Mouse (Mus musculus) hindbrain, embryonic 16.5 days (tissue): ENCODE results near the gene Naif1. TPM values are rescaled to one million over a fixed set of nuclear protein-coding genes. Genes with fewer than 3 reads are reported as not detected.

Experiments
- ATAC-seq: fragments of 200-750 bp; cut with Nextera tagmentation; 2 replicates; pipeline ENCODE4 v1.8.0; 2017; ENCODE audit warnings: moderate TSS enrichment, moderate library complexity
- H3K27ac ChIP-seq: fragments of 300-500 bp; sonication (generic); 2 replicates; pipeline ENCODE4 v1.5.1; 2014; ENCODE audit warnings: low read depth, mild to moderate bottlenecking, control low read depth, low read length, moderate library complexity
- H3K27me3 ChIP-seq: fragments of 300-500 bp; sonication (generic); replicated peaks from 2 replicates; pipeline ENCODE4 v1.6.1; 2014; ENCODE audit warnings: low read length; ENCODE audit not compliant: control insufficient read depth, insufficient read depth
- H3K36me3 ChIP-seq: fragments of 300-500 bp; sonication (generic); 2 replicates; pipeline ENCODE4 v1.6.1; 2014; ENCODE audit warnings: mild to moderate bottlenecking, low read length, moderate library complexity, mixed read lengths; ENCODE audit not compliant: control insufficient read depth, insufficient read depth
- H3K4me1 ChIP-seq: fragments of 300-500 bp; sonication (generic); 2 replicates; pipeline ENCODE4 v1.6.1; 2014; ENCODE audit warnings: low read depth, low read length; ENCODE audit not compliant: control insufficient read depth, insufficient read depth
- H3K4me2 ChIP-seq: fragments of 300-500 bp; sonication (generic); 2 replicates; pipeline ENCODE4 v1.6.1; 2014; ENCODE audit warnings: mild to moderate bottlenecking, low read length, control low read depth, moderate library complexity
- H3K4me3 ChIP-seq: fragments of 300-500 bp; sonication (generic); 2 replicates; pipeline ENCODE4 v1.5.1; 2014; ENCODE audit warnings: mild to moderate bottlenecking, low read length, control low read depth, moderate library complexity
- H3K9ac ChIP-seq: fragments of 300-500 bp; sonication (generic); 2 replicates; pipeline ENCODE4 v1.6.1; 2014; ENCODE audit warnings: low read depth, mild to moderate bottlenecking, control low read depth, low read length, moderate library complexity
- H3K9me3 ChIP-seq: fragments of 300-500 bp; sonication (generic); 2 replicates; pipeline ENCODE4 v1.6.1; 2014; ENCODE audit warnings: mild to moderate bottlenecking, low read length, moderate library complexity; ENCODE audit not compliant: control insufficient read depth
- WGBS: fragments of 180-500 bp; shearing (Covaris S2); extraction: QIAGEN DNeasy Blood & Tissue Kit; methylation state at CpG from one replicate; pipeline ENCODE4 v1.1.7; 2014; 5-methylcytosine and 5-hydroxymethylcytosine counted together
- polyA plus RNA-seq: library from polyadenylated mRNA; unstranded; fragments of >200 nt; fragmentation: Nextera tagmentation; extraction: Ambion mirVana; gene quantifications from 2 replicates; pipeline ENCODE4 v1.2.1, GENCODE M21; 2015

The Naif1 gene
- polyA plus RNA-seq, 1 experiment from 2014 or later = 5.1 TPM

DNA sequence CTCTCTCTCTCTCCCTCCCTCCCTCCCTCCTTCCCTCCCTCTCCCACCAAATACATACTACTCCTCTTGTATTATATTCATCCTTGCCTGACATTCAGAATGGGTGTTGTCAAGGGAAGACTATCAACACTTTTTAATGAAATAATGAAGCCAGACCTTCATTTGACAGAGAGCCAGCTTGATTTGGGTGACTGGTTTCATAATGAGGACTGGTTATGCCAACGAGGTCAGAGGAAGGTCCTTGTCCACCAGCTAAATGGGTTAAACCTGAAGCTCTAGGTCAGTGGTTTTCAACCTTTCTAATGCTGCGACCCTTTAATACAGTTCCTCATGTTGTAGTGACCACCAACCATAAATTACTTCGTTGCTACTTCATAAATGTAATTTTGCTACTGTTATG is 11.5 kb upstream of the Naif1 start:
- H3K4me2 ChIP-seq = no peak overlapping the region
- 77% methylated on average over 3 of the region's 3 CpGs for WGBS
- H3K27me3 ChIP-seq = no peaks in the 10 kb centered on the region
- H3K9me3 ChIP-seq = no peaks in the 10 kb centered on the region
- no peak overlapping the region for H3K4me3 ChIP-seq
- H3K9ac ChIP-seq = no peak overlapping the region
- no peak overlapping the region for H3K27ac ChIP-seq
- peaks cover 12% of the 10 kb centered on the region for H3K4me1 ChIP-seq
- no peak for ATAC-seq
- H3K36me3 ChIP-seq = no peaks in the 10 kb centered on the region

- no peaks in the 10 kb centered on the region for H3K36me3 ChIP-seq
- no peaks in the 10 kb centered on the region for H3K9me3 ChIP-seq
- 27% methylated on average over 6 of the region's 6 CpGs for WGBS
- H3K27ac ChIP-seq = no peak overlapping the region; the same call in 1 of the 2 replicates
- no peak overlapping the region for H3K9ac ChIP-seq
- peaks cover 12% of the 10 kb centered on the region for H3K4me1 ChIP-seq
- H3K4me2 ChIP-seq = no peak overlapping the region
- H3K4me3 ChIP-seq = no peak overlapping the region
- ATAC-seq = no peak
- H3K27me3 ChIP-seq = no peaks in the 10 kb centered on the region
These were observed 11.1 kb upstream of the Naif1 start for GRCm38 (mm10) chr2:32439177-32439576.

GRCm38 (mm10) chr2:32440164-32440563 is 10.1 kb upstream of the Naif1 start:
- Histone ChIP-seq H3K36me3 (no peaks in the 10 kb centered on the region), H3K27me3 (no peaks in the 10 kb centered on the region), H3K4me2 (no peak overlapping the region), H3K4me1 (peaks cover 12% of the 10 kb centered on the region), H3K27ac (peak overlapping the region; percentile 19; the same call in 1 of the 2 replicates), H3K9me3 (no peaks in the 10 kb centered on the region), H3K9ac (no peak overlapping the region), H3K4me3 (no peak overlapping the region)
- ATAC-seq = no peak
- 41% methylated on average over 2 of the region's 2 CpGs for WGBS

DNA sequence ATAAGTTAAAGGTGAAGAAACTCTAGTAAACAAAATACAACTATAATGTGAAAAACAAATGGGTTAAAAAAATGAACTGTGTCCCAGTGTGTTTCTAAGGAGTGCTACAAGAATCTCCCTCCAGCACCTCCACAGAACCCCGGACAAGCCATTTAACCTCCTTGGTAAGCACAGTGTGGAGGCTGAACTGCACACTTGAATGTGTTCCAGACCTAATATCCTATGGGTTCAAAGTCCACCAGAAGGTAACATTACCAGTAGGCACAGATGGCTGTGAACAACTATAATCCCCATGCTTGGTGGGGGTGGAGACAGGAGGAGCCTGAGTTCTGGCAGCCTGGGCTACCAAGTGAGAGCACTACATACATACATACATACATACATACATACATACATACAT is 9.6 kb upstream of the Naif1 start:
- Histone ChIP-seq H3K4me1 (peaks cover 12% of the 10 kb centered on the region), H3K9me3 (no peaks in the 10 kb centered on the region), H3K36me3 (no peaks in the 10 kb centered on the region), H3K27ac (no peak overlapping the region), H3K27me3 (no peaks in the 10 kb centered on the region), H3K4me2 (no peak overlapping the region), H3K9ac (no peak overlapping the region), H3K4me3 (no peak overlapping the region)
- 70% methylated on average over 1 of the region's 1 CpGs for WGBS
- no peak for ATAC-seq

- H3K4me3 ChIP-seq = no peak overlapping the region
- no peak overlapping the region for H3K9ac ChIP-seq
- no peak for ATAC-seq
- no peaks in the 10 kb centered on the region for H3K36me3 ChIP-seq
- H3K27me3 ChIP-seq = no peaks in the 10 kb centered on the region
- H3K4me1 ChIP-seq = peaks cover 12% of the 10 kb centered on the region
- 86% methylated on average over 2 of the region's 2 CpGs for WGBS
- H3K4me2 ChIP-seq = no peak overlapping the region
- no peak overlapping the region for H3K27ac ChIP-seq
- no peaks in the 10 kb centered on the region for H3K9me3 ChIP-seq
These were observed 8.7 kb upstream of the Naif1 start for GRCm38 (mm10) chr2:32441550-32441949.

GRCm38 (mm10) chr2:32445535-32445934 is 4.7 kb upstream of the Naif1 start:
- Histone ChIP-seq H3K4me3 (no peak overlapping the region), H3K27ac (no peak overlapping the region), H3K4me2 (no peak overlapping the region), H3K9me3 (no peaks in the 10 kb centered on the region), H3K9ac (no peak overlapping the region), H3K36me3 (no peaks in the 10 kb centered on the region), H3K27me3 (no peaks in the 10 kb centered on the region), H3K4me1 (peaks cover 17% of the 10 kb centered on the region)
- ATAC-seq = no peak
- 95% methylated on average over 1 of the region's 1 CpGs for WGBS

DNA sequence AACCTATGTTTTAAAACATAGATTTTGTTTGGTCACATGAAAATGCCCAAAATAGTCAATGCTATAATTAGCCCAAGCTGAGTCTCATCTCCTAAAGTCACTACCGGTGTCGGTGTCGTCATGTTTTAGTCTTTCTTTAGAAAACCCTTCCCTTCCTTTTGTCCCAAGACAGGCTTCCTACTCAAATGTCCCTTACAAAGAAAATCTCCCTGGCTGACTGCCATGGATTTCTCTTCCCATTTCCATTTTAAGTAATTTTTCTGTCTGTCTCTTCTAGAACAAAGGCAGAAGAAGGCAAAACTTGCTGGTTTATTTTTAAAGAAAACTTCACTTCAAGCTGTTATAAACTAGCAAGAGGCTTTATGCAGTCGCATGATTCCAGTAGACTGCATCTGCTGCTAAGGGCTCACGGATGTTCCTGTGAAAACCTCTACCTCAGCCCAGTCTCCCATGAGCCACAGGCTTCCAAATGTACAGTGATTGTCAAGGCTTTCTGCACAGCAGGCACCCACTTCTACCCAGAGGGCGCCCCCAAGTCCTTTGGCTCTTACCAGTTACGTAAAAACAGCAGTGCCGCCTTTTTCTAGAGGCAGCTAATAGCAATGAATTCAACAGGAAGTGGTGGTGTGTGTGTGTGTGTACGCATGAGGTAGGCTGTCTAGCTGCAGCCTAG is 2.9 kb upstream of the Naif1 start:
- Histone ChIP-seq H3K4me1 (peaks cover 17% of the 10 kb centered on the region), H3K4me3 (no peak overlapping the region), H3K9ac (peak overlapping the region; percentile 45; the same call in 1 of the 2 replicates), H3K4me2 (peak overlapping the region; percentile 8; the same call in 1 of the 2 replicates), H3K9me3 (no peaks in the 10 kb centered on the region), H3K27me3 (no peaks in the 10 kb centered on the region), H3K27ac (peak overlapping the region; percentile 63; the same call in 1 of the 2 replicates), H3K36me3 (no peaks in the 10 kb centered on the region)
- 47% methylated on average over 9 of the region's 9 CpGs for WGBS
- no peak for ATAC-seq

DNA sequence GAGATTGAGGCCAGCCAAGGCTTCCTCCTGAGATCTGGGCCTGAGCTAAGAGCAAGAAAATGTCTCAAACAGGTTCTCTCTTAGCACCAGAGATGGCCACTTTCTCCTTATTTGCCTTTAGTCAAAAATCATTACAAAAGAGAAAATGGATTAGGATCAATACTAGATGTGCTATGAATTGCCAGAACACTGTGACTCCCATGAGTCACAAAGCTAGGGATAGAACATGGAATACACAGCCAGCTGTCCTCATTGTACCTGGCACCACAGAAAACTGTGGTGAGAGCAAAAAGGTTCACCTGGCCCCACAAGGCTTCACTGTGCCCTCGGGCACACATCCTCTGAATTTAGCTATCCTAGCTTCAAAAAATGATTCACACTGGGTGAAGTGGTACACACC is 1.8 kb upstream of the Naif1 start:
- no peaks in the 10 kb centered on the region for H3K9me3 ChIP-seq
- H3K4me3 ChIP-seq = no peak overlapping the region
- ATAC-seq = no peak
- H3K9ac ChIP-seq = no peak overlapping the region
- no peak overlapping the region for H3K4me2 ChIP-seq
- H3K36me3 ChIP-seq = no peaks in the 10 kb centered on the region
- no peaks in the 10 kb centered on the region for H3K27me3 ChIP-seq
- WGBS = 89% methylated on average over 1 of the region's 1 CpGs
- peaks cover 24% of the 10 kb centered on the region for H3K4me1 ChIP-seq
- H3K27ac ChIP-seq = no peak overlapping the region

DNA sequence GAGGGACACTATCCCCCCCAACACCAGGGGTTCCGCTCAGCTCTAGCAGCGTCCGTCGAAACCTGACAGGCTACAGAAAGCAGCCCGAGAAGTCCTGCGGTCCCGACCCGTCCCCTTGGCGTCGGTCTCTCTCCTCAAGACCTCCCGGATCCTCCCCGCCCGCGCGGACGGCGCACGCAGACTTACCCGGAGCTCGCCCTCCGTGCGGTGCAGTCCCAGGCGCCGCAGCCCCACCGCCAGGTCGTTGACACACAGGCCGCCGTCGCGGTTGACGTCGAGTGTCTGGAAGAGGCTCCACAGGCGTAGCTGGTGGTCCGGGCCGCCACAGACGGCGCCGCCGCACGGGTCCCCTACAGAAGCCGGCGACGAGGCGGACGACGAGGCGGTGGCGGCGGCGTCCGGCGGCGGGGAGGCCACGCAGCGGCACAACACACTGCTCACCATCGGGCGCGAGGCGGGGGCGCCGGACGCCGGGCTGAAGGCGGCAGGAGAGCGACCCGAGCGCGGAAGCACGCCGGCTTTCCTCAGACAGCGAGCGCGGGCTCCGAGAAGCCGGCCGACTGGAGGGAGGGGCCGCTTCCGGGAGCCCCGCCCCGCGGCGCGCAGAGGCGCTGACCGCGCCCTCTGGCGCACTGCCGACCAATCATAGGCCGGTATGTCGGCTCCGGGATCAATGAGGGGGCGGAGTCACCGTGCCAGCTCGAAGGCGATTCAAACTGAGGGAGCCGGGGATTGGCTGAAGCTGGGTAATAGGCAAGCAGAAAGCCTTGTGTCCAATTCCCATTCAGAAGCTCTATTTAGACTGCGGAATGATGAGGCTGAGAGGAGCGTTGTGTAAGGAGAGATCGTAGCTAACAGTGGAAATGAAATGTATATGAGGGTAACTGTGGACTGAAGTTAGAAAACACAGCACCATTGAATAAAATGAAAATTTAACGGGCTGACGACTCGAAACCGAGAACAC is 906 bp downstream of the Naif1 start, which contains the start of gene Slc25a25:
Gene Slc25a25 (minus strand): TSS at position 565 of the 964 bp plus-strand sequence.
- WGBS = under 1% methylated on average over 98 of the region's 103 CpGs

More for the DNA sequence above, 906 bp downstream of the Naif1 start, which contains the start of gene Slc25a25:
- peak; percentile 90 for ATAC-seq
- Histone ChIP-seq H3K36me3 (no peaks in the 10 kb centered on the region), H3K4me2 (peak within 1 kb of the TSS; percentile 78), H3K4me3 (peak within 1 kb of the TSS; percentile 88), H3K27ac (peak within 1 kb of the TSS; percentile 97), H3K9me3 (no peaks in the 10 kb centered on the region), H3K9ac (peak within 1 kb of the TSS; percentile 83), H3K27me3 (no peaks in the 10 kb centered on the region), H3K4me1 (peaks cover 26% of the 10 kb centered on the region)
